Mouse (Mus musculus): ENCODE data around the gene Dnajc5. TPM values are rescaled to one million over a fixed set of nuclear protein-coding genes. Genes with fewer than 3 reads are reported as not detected.

Dnajc5 gene
- polyA plus RNA-seq, 1 experiment from 2014 or later = 80.4 TPM

GRCm38 (mm10) chr2:181525526-181525925, 5.2 kb downstream of the Dnajc5 start:
- Histone ChIP-seq H3K27me3 (replicated peaks; ENCODE audit: control insufficient read depth, insufficient read depth, low read length) (no peaks in the 10 kb centered on the region), H3K4me1 (ENCODE audit: control insufficient read depth, insufficient read depth, low read length) (peaks cover 4% of the 10 kb centered on the region), H3K4me3 (ENCODE audit: low read depth, low read length) (no peak overlapping the region), H3K9ac (ENCODE audit: low read depth, low read length) (no peak overlapping the region), H3K36me3 (ENCODE audit: control insufficient read depth, insufficient read depth, low read length) (peaks cover 34% of the 10 kb centered on the region), H3K4me2 (ENCODE audit: low read depth, low read length) (no peak overlapping the region), H3K27ac (replicated peaks; ENCODE audit: low read depth, low read length) (no peak overlapping the region), H3K9me3 (ENCODE audit: control insufficient read depth, low read length) (peaks cover 13% of the 10 kb centered on the region)
- peak; percentile 29 for DNase-seq (ENCODE audit: low spot score)
- WGBS = 86% methylated on average over 5 of the region's 5 CpGs
- no peak for ATAC-seq (ENCODE audit: low read depth)

DNA sequence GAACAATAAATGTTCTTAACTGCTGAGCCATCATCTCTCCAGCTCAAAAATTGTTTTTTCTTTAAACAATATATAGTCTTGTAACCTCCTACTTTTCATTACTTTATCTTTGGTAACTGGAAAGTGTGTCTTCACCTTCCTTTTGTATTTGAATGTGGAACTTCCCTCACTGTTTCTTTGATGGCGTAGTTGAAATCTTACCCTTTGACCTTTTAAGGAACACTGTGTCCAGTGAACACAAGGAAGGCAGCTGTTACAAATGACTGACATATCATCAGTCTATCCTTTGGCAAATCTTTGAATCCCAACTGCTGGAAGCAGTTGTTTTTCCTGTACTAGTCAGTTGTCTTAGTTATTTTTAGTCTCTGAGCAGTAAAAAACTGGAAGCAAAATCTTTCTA, 8.8 kb downstream of the Dnajc5 start:
- H3K27me3 ChIP-seq (replicated peaks; ENCODE audit: control insufficient read depth, insufficient read depth, low read length) = no peaks in the 10 kb centered on the region
- ATAC-seq (ENCODE audit: low read depth) (no peak), DNase-seq (ENCODE audit: low spot score) (no peak)
- H3K4me3 ChIP-seq (ENCODE audit: low read depth, low read length) = no peak overlapping the region
- H3K36me3 ChIP-seq (ENCODE audit: control insufficient read depth, insufficient read depth, low read length) = peaks cover 48% of the 10 kb centered on the region
- no peak overlapping the region for H3K27ac ChIP-seq (replicated peaks; ENCODE audit: low read depth, low read length)
- H3K4me2 ChIP-seq (ENCODE audit: low read depth, low read length) = no peak overlapping the region
- peaks cover 25% of the 10 kb centered on the region for H3K9me3 ChIP-seq (ENCODE audit: control insufficient read depth, low read length)
- H3K4me1 ChIP-seq (ENCODE audit: control insufficient read depth, insufficient read depth, low read length) = no peaks in the 10 kb centered on the region
- 91% methylated on average over 1 of the region's 1 CpGs for WGBS
- no peak overlapping the region for H3K9ac ChIP-seq (ENCODE audit: low read depth, low read length)

- Histone ChIP-seq H3K27ac (replicated peaks; ENCODE audit: low read depth, low read length) (no peak overlapping the region), H3K36me3 (ENCODE audit: control insufficient read depth, insufficient read depth, low read length) (peaks cover 42% of the 10 kb centered on the region), H3K4me2 (ENCODE audit: low read depth, low read length) (no peak overlapping the region), H3K9me3 (ENCODE audit: control insufficient read depth, low read length) (peaks cover 25% of the 10 kb centered on the region), H3K9ac (ENCODE audit: low read depth, low read length) (no peak overlapping the region), H3K4me3 (ENCODE audit: low read depth, low read length) (no peak overlapping the region), H3K4me1 (ENCODE audit: control insufficient read depth, insufficient read depth, low read length) (no peaks in the 10 kb centered on the region), H3K27me3 (replicated peaks; ENCODE audit: control insufficient read depth, insufficient read depth, low read length) (no peaks in the 10 kb centered on the region)
- 96% methylated on average over 3 of the region's 3 CpGs for WGBS
- ATAC-seq (ENCODE audit: low read depth) (no peak), DNase-seq (ENCODE audit: low spot score) (no peak)
Measured at GRCm38 (mm10) chr2:181532589-181532988, 12.3 kb downstream of the Dnajc5 start.

- Histone ChIP-seq H3K9me3 (ENCODE audit: control insufficient read depth, low read length) (0 out of 2 replicates have a peak, but pooled peaks cover 3% of the 10 kb centered on the region), H3K4me2 (ENCODE audit: low read depth, low read length) (no peak overlapping the region), H3K36me3 (ENCODE audit: control insufficient read depth, insufficient read depth, low read length) (peaks cover 22% of the 10 kb centered on the region; the same call in 1 of the 2 replicates), H3K4me1 (ENCODE audit: control insufficient read depth, insufficient read depth, low read length) (no peaks in the 10 kb centered on the region), H3K27me3 (replicated peaks; ENCODE audit: control insufficient read depth, insufficient read depth, low read length) (no peaks in the 10 kb centered on the region), H3K4me3 (ENCODE audit: low read depth, low read length) (no peak overlapping the region), H3K27ac (replicated peaks; ENCODE audit: low read depth, low read length) (no peak overlapping the region), H3K9ac (ENCODE audit: low read depth, low read length) (no peak overlapping the region)
- DNase-seq (ENCODE audit: low spot score) = no peak
- no peak for ATAC-seq (ENCODE audit: low read depth)
- 91% methylated on average over 2 of the region's 2 CpGs for WGBS
Measured at GRCm38 (mm10) chr2:181536410-181536809, 16.1 kb downstream of the Dnajc5 start.

DNA sequence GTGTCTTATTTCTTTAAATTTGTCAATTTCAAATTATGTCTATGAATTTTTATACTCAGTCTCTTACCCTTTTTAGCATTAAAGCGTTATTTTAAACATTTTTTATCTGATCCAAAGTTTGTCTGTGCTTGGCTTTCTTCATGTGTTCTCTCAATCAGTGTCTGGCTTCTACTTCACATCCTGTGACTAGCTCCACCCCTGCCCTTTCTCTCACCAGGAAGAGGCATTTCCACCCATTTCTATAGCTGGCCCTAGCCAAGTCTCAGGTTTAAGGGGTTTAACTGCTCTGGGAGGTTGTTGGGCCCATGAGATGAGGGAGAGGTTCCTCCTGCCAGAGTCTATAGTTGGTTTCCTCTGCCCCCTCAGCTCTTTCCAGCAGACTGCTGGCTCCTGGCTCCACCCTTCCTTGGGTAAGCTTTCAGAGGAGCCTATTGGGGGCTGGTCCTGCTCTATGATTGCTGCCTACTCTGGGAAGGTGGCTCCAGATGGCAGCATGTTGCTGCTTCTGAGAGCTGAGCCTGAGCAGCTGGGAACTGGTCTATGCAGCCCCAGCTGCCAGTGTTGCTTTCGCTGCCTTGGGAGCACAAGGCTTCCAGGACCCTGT, 17.3 kb downstream of the Dnajc5 start:
- H3K27me3 ChIP-seq (replicated peaks; ENCODE audit: control insufficient read depth, insufficient read depth, low read length) = no peaks in the 10 kb centered on the region
- peaks cover 22% of the 10 kb centered on the region; the same call in 1 of the 2 replicates for H3K36me3 ChIP-seq (ENCODE audit: control insufficient read depth, insufficient read depth, low read length)
- H3K4me1 ChIP-seq (ENCODE audit: control insufficient read depth, insufficient read depth, low read length) = no peaks in the 10 kb centered on the region
- no peak overlapping the region for H3K4me3 ChIP-seq (ENCODE audit: low read depth, low read length)
- no peak overlapping the region for H3K4me2 ChIP-seq (ENCODE audit: low read depth, low read length)
- 93% methylated on average over 2 of the region's 2 CpGs for WGBS
- no peak overlapping the region for H3K9ac ChIP-seq (ENCODE audit: low read depth, low read length)
- DNase-seq (ENCODE audit: low spot score) (peak; percentile 76), ATAC-seq (ENCODE audit: low read depth) (peak; percentile 95)
- H3K27ac ChIP-seq (replicated peaks; ENCODE audit: low read depth, low read length) = peak overlapping the region; percentile 35; the same call in 1 of the 2 replicates
- no peaks in the 10 kb centered on the region for H3K9me3 ChIP-seq (ENCODE audit: control insufficient read depth, low read length)

DNA sequence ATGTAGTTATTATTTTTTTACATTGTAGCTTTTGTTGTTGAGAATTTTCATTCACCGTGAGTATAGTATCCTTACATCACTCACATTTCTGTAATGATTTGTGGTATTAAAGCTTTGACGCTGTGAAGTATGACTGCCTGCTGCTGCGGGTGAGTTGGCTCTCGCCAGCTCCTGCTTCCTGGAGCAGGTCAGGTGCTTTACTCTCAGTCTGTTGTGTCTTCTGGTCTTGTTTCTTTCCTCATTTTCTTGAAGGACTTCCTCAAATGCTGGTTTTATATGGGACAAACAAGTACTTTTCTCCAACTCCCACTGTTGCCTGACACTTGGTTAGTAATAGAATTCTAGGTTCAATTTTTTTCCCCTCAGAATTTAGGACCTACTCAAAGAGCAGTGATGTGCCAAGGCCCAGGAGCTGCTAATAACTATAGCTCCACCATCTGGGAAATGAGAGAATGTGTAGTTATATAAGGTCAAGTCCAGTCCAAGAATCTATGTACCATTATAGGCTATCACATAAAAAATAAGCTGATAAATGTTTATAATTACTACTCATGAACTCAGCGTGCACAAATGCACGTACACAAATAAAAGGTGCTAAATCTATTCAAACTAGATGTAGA, 21.6 kb downstream of the Dnajc5 start:
- Histone ChIP-seq H3K9me3 (ENCODE audit: control insufficient read depth, low read length) (no peaks in the 10 kb centered on the region), H3K9ac (ENCODE audit: low read depth, low read length) (no peak overlapping the region)

GRCm38 (mm10) chr2:181546142-181546541, 25.9 kb downstream of the Dnajc5 start:
- WGBS = 98% methylated on average over 7 of the region's 7 CpGs
- H3K27ac ChIP-seq (replicated peaks; ENCODE audit: low read depth, low read length) = no peak overlapping the region
- ATAC-seq (ENCODE audit: low read depth) (no peak), DNase-seq (ENCODE audit: low spot score) (no peak)
- peaks cover 60% of the 10 kb centered on the region for H3K36me3 ChIP-seq (ENCODE audit: control insufficient read depth, insufficient read depth, low read length)
- H3K4me1 ChIP-seq (ENCODE audit: control insufficient read depth, insufficient read depth, low read length) = no peaks in the 10 kb centered on the region
- H3K9ac ChIP-seq (ENCODE audit: low read depth, low read length) = no peak overlapping the region
- no peaks in the 10 kb centered on the region for H3K9me3 ChIP-seq (ENCODE audit: control insufficient read depth, low read length)
- H3K4me3 ChIP-seq (ENCODE audit: low read depth, low read length) = no peak overlapping the region
- H3K4me2 ChIP-seq (ENCODE audit: low read depth, low read length) = no peak overlapping the region
- no peaks in the 10 kb centered on the region for H3K27me3 ChIP-seq (replicated peaks; ENCODE audit: control insufficient read depth, insufficient read depth, low read length)

More for the DNA sequence above, 21.6 kb downstream of the Dnajc5 start:
- Histone ChIP-seq H3K27ac (replicated peaks; ENCODE audit: low read depth, low read length) (no peak overlapping the region), H3K4me3 (ENCODE audit: low read depth, low read length) (no peak overlapping the region), H3K36me3 (ENCODE audit: control insufficient read depth, insufficient read depth, low read length) (peaks cover 26% of the 10 kb centered on the region), H3K4me1 (ENCODE audit: control insufficient read depth, insufficient read depth, low read length) (no peaks in the 10 kb centered on the region), H3K27me3 (replicated peaks; ENCODE audit: control insufficient read depth, insufficient read depth, low read length) (no peaks in the 10 kb centered on the region), H3K4me2 (ENCODE audit: low read depth, low read length) (no peak overlapping the region)
- ATAC-seq (ENCODE audit: low read depth) = no peak
- 92% methylated on average over 6 of the region's 6 CpGs for WGBS
- DNase-seq (ENCODE audit: low spot score) = no peak

GRCm38 (mm10) chr2:181548227-181548626, 27.9 kb downstream of the Dnajc5 start:
- no peak overlapping the region for H3K9ac ChIP-seq (ENCODE audit: low read depth, low read length)
- no peak for DNase-seq (ENCODE audit: low spot score)
- no peak overlapping the region for H3K4me3 ChIP-seq (ENCODE audit: low read depth, low read length)
- no peak overlapping the region for H3K4me2 ChIP-seq (ENCODE audit: low read depth, low read length)
- no peaks in the 10 kb centered on the region for H3K9me3 ChIP-seq (ENCODE audit: control insufficient read depth, low read length)
- no peaks in the 10 kb centered on the region for H3K27me3 ChIP-seq (replicated peaks; ENCODE audit: control insufficient read depth, insufficient read depth, low read length)
- no peak overlapping the region for H3K27ac ChIP-seq (replicated peaks; ENCODE audit: low read depth, low read length)
- H3K4me1 ChIP-seq (ENCODE audit: control insufficient read depth, insufficient read depth, low read length) = no peaks in the 10 kb centered on the region
- no peak for ATAC-seq (ENCODE audit: low read depth)
- WGBS = 77% methylated on average over 1 of the region's 1 CpGs
- H3K36me3 ChIP-seq (ENCODE audit: control insufficient read depth, insufficient read depth, low read length) = peaks cover 76% of the 10 kb centered on the region

GRCm38 (mm10) chr2:181548682-181549081, 28.4 kb downstream of the Dnajc5 start:
- DNase-seq (ENCODE audit: low spot score) (peak; percentile 11), ATAC-seq (ENCODE audit: low read depth) (peak; percentile 53; the same call in 1 of the 2 replicates)
- WGBS = 85% methylated on average over 5 of the region's 5 CpGs

More at GRCm38 (mm10) chr2:181548682-181549081, 28.4 kb downstream of the Dnajc5 start:
- H3K4me3 ChIP-seq (ENCODE audit: low read depth, low read length) = no peak overlapping the region
- peaks cover 81% of the 10 kb centered on the region for H3K36me3 ChIP-seq (ENCODE audit: control insufficient read depth, insufficient read depth, low read length)
- no peaks in the 10 kb centered on the region for H3K27me3 ChIP-seq (replicated peaks; ENCODE audit: control insufficient read depth, insufficient read depth, low read length)
- no peaks in the 10 kb centered on the region for H3K4me1 ChIP-seq (ENCODE audit: control insufficient read depth, insufficient read depth, low read length)
- H3K9me3 ChIP-seq (ENCODE audit: control insufficient read depth, low read length) = no peaks in the 10 kb centered on the region
- no peak overlapping the region for H3K4me2 ChIP-seq (ENCODE audit: low read depth, low read length)
- no peak overlapping the region for H3K9ac ChIP-seq (ENCODE audit: low read depth, low read length)
- no peak overlapping the region for H3K27ac ChIP-seq (replicated peaks; ENCODE audit: low read depth, low read length)

Data from embryonic facial prominence, embryonic 14.5 days (tissue).